Mouse (Mus musculus) embryonic facial prominence, embryonic 11.5 days (tissue): ENCODE results near the gene Mag. TPM values are rescaled to one million over a fixed set of nuclear protein-coding genes. Genes with fewer than 3 reads are reported as not detected.

Source experiments
- ATAC-seq: fragments of 200-750 bp; cut with Nextera tagmentation; replicated peaks from 2 replicates; pipeline ENCODE4 v1.8.0; 2017; ENCODE audit warnings: low read depth; ENCODE audit not compliant: insufficient number of reproducible peaks, low FRiP score, low TSS enrichment
- DNase-seq: peaks from one replicate; pipeline ENCODE4 v3.0.0-alpha.2; 2015; ENCODE audit warnings: low spot score
- H3K27ac ChIP-seq: fragments of 300-500 bp; sonication (generic); replicated peaks from 2 replicates; pipeline ENCODE4 v1.5.1; 2014; ENCODE audit warnings: mild to moderate bottlenecking, low read depth, low read length, control low read depth
- H3K27me3 ChIP-seq: fragments of 300-500 bp; sonication (generic); 2 replicates; pipeline ENCODE4 v1.6.1; 2014; ENCODE audit warnings: mild to moderate bottlenecking, low read length, moderate library complexity, mixed read lengths; ENCODE audit not compliant: control insufficient read depth, insufficient read depth
- H3K36me3 ChIP-seq: fragments of 300-500 bp; sonication (generic); replicated peaks from 2 replicates; pipeline ENCODE4 v1.6.1; 2014; ENCODE audit warnings: low read depth, mild to moderate bottlenecking, low read length, moderate library complexity, mixed read lengths; ENCODE audit not compliant: control insufficient read depth, insufficient read depth
- H3K4me1 ChIP-seq: fragments of 300-500 bp; sonication (generic); 2 replicates; pipeline ENCODE4 v1.6.1; 2014; ENCODE audit warnings: low read length, mixed read lengths; ENCODE audit not compliant: control insufficient read depth, insufficient read depth
- H3K4me2 ChIP-seq: fragments of 300-500 bp; sonication (generic); 2 replicates; pipeline ENCODE4 v1.6.1; 2014; ENCODE audit warnings: low read depth, mild to moderate bottlenecking, control low read depth, low read length, moderate library complexity
- H3K4me3 ChIP-seq: fragments of 300-500 bp; sonication (generic); 2 replicates; pipeline ENCODE4 v1.5.1; 2014; ENCODE audit warnings: low read depth, low read length, control low read depth
- H3K9ac ChIP-seq: fragments of 300-500 bp; sonication (generic); replicated peaks from 2 replicates; pipeline ENCODE4 v1.6.1; 2014; ENCODE audit warnings: mild to moderate bottlenecking, control low read depth, low read length
- H3K9me3 ChIP-seq: fragments of 300-500 bp; sonication (generic); replicated peaks from 2 replicates; pipeline ENCODE4 v1.6.1; 2016; ENCODE audit warnings: mild to moderate bottlenecking, low read length, inconsistent platforms, mixed read lengths; ENCODE audit not compliant: control insufficient read depth
- WGBS: fragments of 180-500 bp; shearing (Covaris S2); extraction: QIAGEN DNeasy Blood & Tissue Kit; methylation state at CpG from one replicate; pipeline ENCODE4 v1.1.7; 2014; 5-methylcytosine and 5-hydroxymethylcytosine counted together
- polyA plus RNA-seq: library from polyadenylated mRNA; unstranded; fragments of >200 nt; fragmentation: Nextera tagmentation; extraction: Ambion mirVana; gene quantifications from 2 replicates; pipeline ENCODE4 v1.2.1, GENCODE M21; 2014

Mag gene
- polyA plus RNA-seq, 1 experiment from 2014 or later: 0.17 TPM

GRCm38 (mm10) chr7:30859635-30860402, 54.9 kb downstream of the Mag start:
- Histone ChIP-seq H3K36me3 (no peaks in the 10 kb centered on the region), H3K27ac (no peak overlapping the region), H3K4me1 (no peaks in the 10 kb centered on the region; the same call in 1 of the 2 replicates), H3K9me3 (no peaks in the 10 kb centered on the region), H3K4me2 (peak overlapping the region; percentile 37), H3K9ac (peak overlapping the region; percentile 25), H3K27me3 (no peaks in the 10 kb centered on the region), H3K4me3 (0 out of 2 replicates have a peak overlapping the region, but pooled peaks have one; percentile 12)
- WGBS: 11% methylated on average over 14 of the region's 16 CpGs
- peak; percentile 86 for DNase-seq
- ATAC-seq: peak; percentile 47

GRCm38 (mm10) chr7:30859290-30859634, 55.4 kb downstream of the Mag start:
- ATAC-seq: 0 out of 2 replicates have a peak, but pooled peaks have one; percentile 3

GRCm38 (mm10) chr7:30857746-30858145, 56.9 kb downstream of the Mag start:
- H3K9me3 ChIP-seq: no peaks in the 10 kb centered on the region
- no peak overlapping the region for H3K4me3 ChIP-seq
- WGBS: 74% methylated on average over 1 of the region's 1 CpGs
- no peak for DNase-seq
- H3K27ac ChIP-seq: no peak overlapping the region
- no peak for ATAC-seq
- H3K27me3 ChIP-seq: no peaks in the 10 kb centered on the region
- no peaks in the 10 kb centered on the region; the same call in 1 of the 2 replicates for H3K4me1 ChIP-seq
- no peaks in the 10 kb centered on the region for H3K36me3 ChIP-seq
- no peak overlapping the region for H3K9ac ChIP-seq
- no peak overlapping the region for H3K4me2 ChIP-seq

More at GRCm38 (mm10) chr7:30859290-30859634, 55.4 kb downstream of the Mag start:
- no peak overlapping the region for H3K4me3 ChIP-seq
- no peak overlapping the region for H3K4me2 ChIP-seq
- H3K36me3 ChIP-seq: no peaks in the 10 kb centered on the region
- H3K9me3 ChIP-seq: no peaks in the 10 kb centered on the region
- H3K4me1 ChIP-seq: no peaks in the 10 kb centered on the region; the same call in 1 of the 2 replicates
- peak; percentile 82 for DNase-seq
- H3K27ac ChIP-seq: no peak overlapping the region
- no peak overlapping the region; the same call in 1 of the 2 replicates for H3K9ac ChIP-seq
- no peaks in the 10 kb centered on the region for H3K27me3 ChIP-seq

GRCm38 (mm10) chr7:30856078-30856477, 58.6 kb downstream of the Mag start, which contains the start of gene Ffar3:
TSS of gene Ffar3 (minus strand) at chr7:30856178.
- WGBS: 85% methylated on average over 6 of the region's 6 CpGs
- no peaks in the 10 kb centered on the region for H3K36me3 ChIP-seq
- no peak within 1 kb of the TSS for H3K4me2 ChIP-seq
- no peaks in the 10 kb centered on the region; the same call in 1 of the 2 replicates for H3K4me1 ChIP-seq
- no peak within 1 kb of the TSS for H3K9ac ChIP-seq
- DNase-seq (no peak), ATAC-seq (no peak)
- H3K27ac ChIP-seq: no peak within 1 kb of the TSS
- no peak within 1 kb of the TSS for H3K4me3 ChIP-seq
- H3K9me3 ChIP-seq: no peaks in the 10 kb centered on the region
- H3K27me3 ChIP-seq: no peaks in the 10 kb centered on the region

GRCm38 (mm10) chr7:30851421-30851820, 63.3 kb downstream of the Mag start:
- H3K4me1 ChIP-seq: no peaks in the 10 kb centered on the region
- no peak overlapping the region for H3K4me3 ChIP-seq
- H3K9me3 ChIP-seq: no peaks in the 10 kb centered on the region
- DNase-seq: no peak
- H3K9ac ChIP-seq: no peak overlapping the region
- 94% methylated on average over 1 of the region's 1 CpGs for WGBS
- H3K36me3 ChIP-seq: no peaks in the 10 kb centered on the region
- ATAC-seq: no peak
- no peaks in the 10 kb centered on the region for H3K27me3 ChIP-seq
- no peak overlapping the region for H3K4me2 ChIP-seq
- H3K27ac ChIP-seq: no peak overlapping the region

Other genes with a start within 250 kb of the Mag start
- 50.1 and 53.1 TPM in 2 replicates for gene Haus5, start 249.9 kb downstream of the Mag start, polyA plus RNA-seq
- not detected in 2 replicates for gene Pmis2, start 243.3 kb downstream of the Mag start, polyA plus RNA-seq
- gene 2200002J24Rik, start 215.9 kb downstream of the Mag start, polyA plus RNA-seq: not detected in 2 replicates
- 0.26 TPM in 1 of 2 replicates, not detected in the other for gene Atp4a, start 202.7 kb downstream of the Mag start, polyA plus RNA-seq
- 129 and 145 TPM in 2 replicates for gene Tmem147, start 185.3 kb downstream of the Mag start, polyA plus RNA-seq
- gene Gapdhs, start 171.2 kb downstream of the Mag start, polyA plus RNA-seq: 0.24 TPM in 1 of 2 replicates, not detected in the other
- gene Sbsn, start 163.4 kb downstream of the Mag start, polyA plus RNA-seq: 1.0 and 2.0 TPM in 2 replicates
- not detected in 2 replicates for gene Dmkn, start 151.1 kb downstream of the Mag start, polyA plus RNA-seq
- not detected in 2 replicates for gene Krtdap, start 127.0 kb downstream of the Mag start, polyA plus RNA-seq
- not detected in 2 replicates for gene Ffar2, start 91.1 kb downstream of the Mag start, polyA plus RNA-seq
- gene Ffar3, start 58.7 kb downstream of the Mag start, polyA plus RNA-seq: not detected in 2 replicates
- gene Ffar1, start 53.3 kb downstream of the Mag start, polyA plus RNA-seq: not detected in 2 replicates
- gene Cd22, start 34.5 kb downstream of the Mag start, polyA plus RNA-seq: not detected in 2 replicates
- not detected in 2 replicates for gene Hamp2, start 9.8 kb upstream of the Mag start, polyA plus RNA-seq
- not detected in 2 replicates for gene Hamp, start 29.2 kb upstream of the Mag start, polyA plus RNA-seq
- 21.9 and 25.9 TPM in 2 replicates for gene Usf2, start 41.9 kb upstream of the Mag start, polyA plus RNA-seq
- 18.9 and 20.5 TPM in 2 replicates for gene Lsr, start 58.6 kb upstream of the Mag start, polyA plus RNA-seq
- 1.6 and 1.8 TPM in 2 replicates for gene Fam187b, start 58.9 kb upstream of the Mag start, polyA plus RNA-seq
- 10.3 and 12.5 TPM in 2 replicates for gene Fxyd5, start 127.6 kb upstream of the Mag start, polyA plus RNA-seq
- gene Fxyd7, start 136.6 kb upstream of the Mag start, polyA plus RNA-seq: 8.7 and 11.2 TPM in 2 replicates
- 11.8 and 12.0 TPM in 2 replicates for gene Fxyd1, start 142.3 kb upstream of the Mag start, polyA plus RNA-seq
- 1.2 and 1.5 TPM in 2 replicates for gene Lgi4, start 144.5 kb upstream of the Mag start, polyA plus RNA-seq
- gene Fxyd3, start 161.8 kb upstream of the Mag start, polyA plus RNA-seq: 11.8 TPM in 2 replicates
- 2.2 and 3.6 TPM in 2 replicates for gene Hpn, start 200.4 kb upstream of the Mag start, polyA plus RNA-seq
- gene Scn1b, start 212.1 kb upstream of the Mag start, polyA plus RNA-seq: 0.81 and 0.96 TPM in 2 replicates
- gene Gramd1a, start 241.0 kb upstream of the Mag start, polyA plus RNA-seq: 76.7 and 76.8 TPM in 2 replicates